Mouse (Mus musculus): ENCODE data around the gene Zfp646. TPM values are rescaled to one million over a fixed set of nuclear protein-coding genes. Genes with fewer than 3 reads are reported as not detected.
A peak's percentile ranks its signal among the peaks of the same experiment; 100 is the strongest.

The Zfp646 gene
- total and polyA plus RNA-seq, 3 experiments: 10.6 to 25.3 (median 18.8) TPM

DNA sequence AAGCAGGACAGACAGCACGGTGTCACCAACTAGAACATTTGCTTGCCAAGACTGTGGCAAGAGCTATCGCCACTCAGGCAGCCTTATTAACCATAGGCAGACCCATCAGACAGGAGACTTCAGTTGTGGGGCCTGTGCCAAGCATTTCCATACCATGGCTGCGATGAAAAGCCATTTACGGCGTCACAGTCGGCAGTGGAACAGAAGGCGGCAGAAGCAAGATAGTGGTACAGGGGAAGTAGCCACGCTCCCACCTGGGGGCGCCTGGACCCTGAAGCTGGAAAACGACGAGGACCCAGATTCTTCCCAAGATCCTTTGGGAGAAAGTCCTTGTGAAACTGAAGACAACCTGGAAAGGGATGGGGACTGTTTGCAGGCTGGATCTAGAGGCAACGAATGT, 4.4 kb downstream of the Zfp646 start:
- H3K9ac ChIP-seq (ENCODE audit: insufficient read depth, low read depth): no peak overlapping the region
- peaks cover 44% of the 10 kb centered on the region for H3K9me3 ChIP-seq (replicated peaks; ENCODE audit: low read length)
- no peak overlapping the region for H3K27ac ChIP-seq (ENCODE audit: insufficient read depth, low read depth)
- in situ Hi-C loops (cut with MboI; ENCODE audit: low pct_ligation_motif_present, low pct_unique_long_range_greater_than_20kb, low sequenced_read_pairs) (no loop called here), dilution Hi-C loops (cut with MboI; ENCODE audit: extremely low pct_ligation_motif_present, extremely low pct_unique_long_range_greater_than_20kb, low sequenced_read_pairs) (no loop called here)
- H3K36me3 ChIP-seq (replicated peaks in 1 of 2; ENCODE audit: control insufficient read depth in 1 of 2, insufficient read depth in 1 of 2, low read length in 1 of 2): peaks cover 67 to 76% of the 10 kb centered on the region in 2 experiments
- no peak overlapping the region for H3K4me3 ChIP-seq (replicated peaks in 1 of 3; ENCODE audit: low read depth in 2 of 3, low read length in 2 of 3, poor library complexity in 1 of 3)
- H3K79me2 ChIP-seq (replicated peaks; ENCODE audit: control insufficient read depth, extremely low read depth, insufficient read depth, poor library complexity, severe bottlenecking): peaks cover 14% of the 10 kb centered on the region
- DNase-seq (ENCODE audit: extremely low read depth): no peak
- no peak for TF ChIP-seq BHLHE40 (IDR thresholded peaks at IDR 0.05; ENCODE audit: low read depth, low read length)
- H3K4me1 ChIP-seq (ENCODE audit: control insufficient read depth in 1 of 2, insufficient read depth in 2 of 2): peaks cover 9 to 31% of the 10 kb centered on the region in 2 experiments
- H3K4me2 ChIP-seq (ENCODE audit: insufficient read depth, low read depth, poor library complexity, severe bottlenecking): no peak overlapping the region
- H3K27me3 ChIP-seq (replicated peaks): no peaks in the 10 kb centered on the region

- in situ Hi-C loops (cut with MboI; ENCODE audit: low pct_ligation_motif_present, low pct_unique_long_range_greater_than_20kb, low sequenced_read_pairs): no loop called here
- no peak overlapping the region for H3K4me2 ChIP-seq (ENCODE audit: insufficient read depth, low read depth, poor library complexity, severe bottlenecking)
- peaks cover 17% of the 10 kb centered on the region for H3K9me3 ChIP-seq (replicated peaks; ENCODE audit: low read length)
- H3K9ac ChIP-seq (ENCODE audit: insufficient read depth, low read depth): no peak overlapping the region
- no peaks in the 10 kb centered on the region; the same call in 1 of the 2 replicates for H3K79me2 ChIP-seq (replicated peaks; ENCODE audit: control insufficient read depth, extremely low read depth, insufficient read depth, poor library complexity, severe bottlenecking)
- no peaks in the 10 kb centered on the region for H3K27me3 ChIP-seq (replicated peaks)
- peaks cover 3 to 47% of the 10 kb centered on the region in 2 experiments for H3K4me1 ChIP-seq (ENCODE audit: control insufficient read depth in 1 of 2, insufficient read depth in 2 of 2)
- no peak overlapping the region for H3K27ac ChIP-seq (ENCODE audit: insufficient read depth, low read depth)
- peak; percentile 20 for DNase-seq (ENCODE audit: extremely low read depth)
- H3K36me3 ChIP-seq (replicated peaks in 1 of 2; ENCODE audit: control insufficient read depth in 1 of 2, insufficient read depth in 1 of 2, low read length in 1 of 2): peaks cover 78 to 98% of the 10 kb centered on the region in 2 experiments
- no peak overlapping the region for H3K4me3 ChIP-seq (replicated peaks in 1 of 3; ENCODE audit: low read depth in 2 of 3, low read length in 2 of 3, poor library complexity in 1 of 3)
- no peak for TF ChIP-seq CHD2 (IDR thresholded peaks at IDR 0.05; ENCODE audit: low read length)
- no peak for TF ChIP-seq MAFK (IDR thresholded peaks at IDR 0.05; ENCODE audit: insufficient replicate concordance, low read length)
- TF ChIP-seq RAD21 (IDR thresholded peaks at IDR 0.05; ENCODE audit: low read depth, low read length): no peak
- no peak for TF ChIP-seq TBP (conservative IDR thresholded peaks at IDR 0.05; ENCODE audit: low read depth, low read length)
- no peak for TF ChIP-seq USF1 (IDR thresholded peaks at IDR 0.05; ENCODE audit: low read depth, low read length)
- no peak for TF ChIP-seq HCFC1 (IDR thresholded peaks at IDR 0.05; ENCODE audit: low read depth, low read length)
- no peak for TF ChIP-seq ELF1 (IDR thresholded peaks at IDR 0.05; ENCODE audit: low read depth, low read length)
- no peak for TF ChIP-seq PAX5 (IDR thresholded peaks at IDR 0.05; ENCODE audit: low read length)
- no peak for TF ChIP-seq NRF1 (IDR thresholded peaks at IDR 0.05; ENCODE audit: low read depth, low read length)
- no peak for TF ChIP-seq ZC3H11A (IDR thresholded peaks at IDR 0.05; ENCODE audit: low read depth, low read length)
- no peak for TF ChIP-seq ZMIZ1 (IDR thresholded peaks at IDR 0.05; ENCODE audit: low read depth, low read length)
- dilution Hi-C loops (cut with MboI; ENCODE audit: extremely low pct_ligation_motif_present, extremely low pct_unique_long_range_greater_than_20kb, low sequenced_read_pairs): no loop called here
These were observed 9.9 kb downstream of the Zfp646 start for GRCm38 (mm10) chr7:127885951-127886350.

DNA sequence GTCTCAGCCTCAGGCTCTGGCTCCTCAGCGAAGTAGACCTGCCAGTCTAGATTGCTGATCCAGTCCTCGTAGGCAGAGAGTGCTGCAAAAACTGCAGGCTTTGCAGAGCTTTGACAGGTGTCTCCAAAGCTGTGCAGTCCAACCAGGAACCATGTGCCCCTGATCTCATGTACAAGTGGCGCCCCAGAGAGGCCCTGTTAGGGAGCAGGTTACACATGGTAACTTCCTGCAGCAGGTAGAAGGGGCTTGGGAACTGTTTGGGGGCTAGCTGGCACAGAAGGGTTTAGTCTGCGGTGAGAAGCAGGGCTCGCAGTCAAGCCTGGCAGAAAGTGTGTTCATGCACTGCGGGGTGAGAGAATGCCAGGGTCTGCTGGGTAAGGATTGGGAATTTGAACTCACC, 10.5 kb downstream of the Zfp646 start:
- Histone ChIP-seq H3K27ac (ENCODE audit: insufficient read depth, low read depth) (no peak overlapping the region), H3K4me1 (ENCODE audit: control insufficient read depth in 1 of 2, insufficient read depth in 2 of 2) (peaks cover 3 to 47% of the 10 kb centered on the region in 2 experiments), H3K9ac (ENCODE audit: insufficient read depth, low read depth) (no peak overlapping the region), H3K27me3 (replicated peaks) (no peaks in the 10 kb centered on the region), H3K79me2 (replicated peaks; ENCODE audit: control insufficient read depth, extremely low read depth, insufficient read depth, poor library complexity, severe bottlenecking) (no peaks in the 10 kb centered on the region; the same call in 1 of the 2 replicates), H3K9me3 (replicated peaks; ENCODE audit: low read length) (peaks cover 11% of the 10 kb centered on the region), H3K4me3 (replicated peaks in 1 of 3; ENCODE audit: low read depth in 2 of 3, low read length in 2 of 3, poor library complexity in 1 of 3) (no peak overlapping the region), H3K36me3 (replicated peaks in 1 of 2; ENCODE audit: control insufficient read depth in 1 of 2, insufficient read depth in 1 of 2, low read length in 1 of 2) (peaks cover 72 to 98% of the 10 kb centered on the region in 2 experiments), H3K4me2 (ENCODE audit: insufficient read depth, low read depth, poor library complexity, severe bottlenecking) (no peak overlapping the region)
- no peak for DNase-seq (ENCODE audit: extremely low read depth)
- TF ChIP-seq EP300 (IDR thresholded peaks at IDR 0.05; ENCODE audit: low read length): no peak
- TF ChIP-seq POLR2AphosphoS2 (IDR thresholded peaks at IDR 0.05; ENCODE audit: low read depth, low read length): no peak
- TF ChIP-seq BHLHE40 (IDR thresholded peaks at IDR 0.05; ENCODE audit: low read depth, low read length): no peak
- TF ChIP-seq NRF1 (IDR thresholded peaks at IDR 0.05; ENCODE audit: low read depth, low read length): no peak
- TF ChIP-seq ZC3H11A (IDR thresholded peaks at IDR 0.05; ENCODE audit: low read depth, low read length): no peak
- no peak for TF ChIP-seq ELF1 (IDR thresholded peaks at IDR 0.05; ENCODE audit: low read depth, low read length)
- TF ChIP-seq MAX (IDR thresholded peaks at IDR 0.05; ENCODE audit: low read length): no peak
- no peak for TF ChIP-seq ZKSCAN1 (IDR thresholded peaks at IDR 0.05; ENCODE audit: borderline replicate concordance, low read depth, low read length)
- no peak for TF ChIP-seq SIN3A (IDR thresholded peaks at IDR 0.05; ENCODE audit: low read length)
- dilution Hi-C loops (cut with MboI; ENCODE audit: extremely low pct_ligation_motif_present, extremely low pct_unique_long_range_greater_than_20kb, low sequenced_read_pairs): no loop called here
- in situ Hi-C loops (cut with MboI; ENCODE audit: low pct_ligation_motif_present, low pct_unique_long_range_greater_than_20kb, low sequenced_read_pairs): no loop called here

All from CH12.LX (cell line).